Mouse (Mus musculus): Measurements from ENCODE around the gene Rpl35.

The Rpl35 gene

GRCm38 (mm10) chr2:38997386-38998374 is 7.7 kb downstream of the Rpl35 start, which contains the start of gene Wdr38:
Gene Wdr38 (plus strand): TSS chr2:38997476.
- DNase-seq (ENCODE audit: low spot score in 2 of 2) = peak; percentile 90 to 91

- no peak for DNase-seq (ENCODE audit: low spot score in 2 of 2)
Measured at GRCm38 (mm10) chr2:38992452-38992851, 13.0 kb downstream of the Rpl35 start.

GRCm38 (mm10) chr2:38992004-38992403 is 13.4 kb downstream of the Rpl35 start:
- no peak for DNase-seq (ENCODE audit: low spot score in 2 of 2)

GRCm38 (mm10) chr2:38988929-38989328 is 16.5 kb downstream of the Rpl35 start:
- no peak for DNase-seq (ENCODE audit: low spot score in 2 of 2)

GRCm38 (mm10) chr2:38987803-38988510 is 17.5 kb downstream of the Rpl35 start:
- no peak for DNase-seq (ENCODE audit: low spot score in 2 of 2)

GRCm38 (mm10) chr2:38987371-38987770 is 18.1 kb downstream of the Rpl35 start:
- no peak for DNase-seq (ENCODE audit: low spot score in 2 of 2)

GRCm38 (mm10) chr2:38986580-38986979 is 18.8 kb downstream of the Rpl35 start:
- DNase-seq (ENCODE audit: low spot score in 2 of 2) = no peak

GRCm38 (mm10) chr2:38983456-38983855 is 22.0 kb downstream of the Rpl35 start:
- no peak for DNase-seq (ENCODE audit: low spot score in 2 of 2)

GRCm38 (mm10) chr2:38977837-38978236 is 27.6 kb downstream of the Rpl35 start:
- DNase-seq (ENCODE audit: low spot score in 2 of 2) = no peak

- no peak for DNase-seq (ENCODE audit: low spot score in 2 of 2)
Measured at GRCm38 (mm10) chr2:38975941-38976805, 29.3 kb downstream of the Rpl35 start.

GRCm38 (mm10) chr2:38975181-38975580 is 30.2 kb downstream of the Rpl35 start:
- DNase-seq (ENCODE audit: low spot score in 2 of 2) = no peak

GRCm38 (mm10) chr2:38974171-38974570 is 31.3 kb downstream of the Rpl35 start:
- DNase-seq (ENCODE audit: low spot score in 2 of 2) = no peak

GRCm38 (mm10) chr2:38973701-38974100 is 31.7 kb downstream of the Rpl35 start:
- DNase-seq (ENCODE audit: low spot score in 2 of 2) = no peak

GRCm38 (mm10) chr2:38973223-38973622 is 32.2 kb downstream of the Rpl35 start:
- DNase-seq (ENCODE audit: low spot score in 2 of 2) = no peak

- DNase-seq (ENCODE audit: low spot score in 2 of 2) = peak in 1 of 2 experiments; percentile 46
Measured at GRCm38 (mm10) chr2:38970057-38970456, 35.4 kb downstream of the Rpl35 start.

- DNase-seq (ENCODE audit: low spot score in 2 of 2) = no peak
Measured at GRCm38 (mm10) chr2:38969650-38970049, 35.8 kb downstream of the Rpl35 start.

- no peak for DNase-seq (ENCODE audit: low spot score in 2 of 2)
Measured at GRCm38 (mm10) chr2:38964198-38964597, 41.2 kb downstream of the Rpl35 start.

GRCm38 (mm10) chr2:38957671-38958223 is 47.7 kb downstream of the Rpl35 start:
- no peak for DNase-seq (ENCODE audit: low spot score in 2 of 2)

- no peak for DNase-seq (ENCODE audit: low spot score in 2 of 2)
Measured at GRCm38 (mm10) chr2:38956062-38956461, 49.4 kb downstream of the Rpl35 start.

- DNase-seq (ENCODE audit: low spot score in 2 of 2) = peak in 1 of 2 experiments; percentile 16
Measured at GRCm38 (mm10) chr2:38953152-38953883, 52.1 kb downstream of the Rpl35 start.
